Mouse (Mus musculus) heart, embryonic 16.5 days (tissue): Measurements from ENCODE around the gene Tcap. TPM values are rescaled to one million over a fixed set of nuclear protein-coding genes. Genes with fewer than 3 reads are reported as not detected.

Experiments used
- ATAC-seq: fragments of 200-750 bp; cut with Nextera tagmentation; replicated peaks from 2 replicates; pipeline ENCODE4 v1.8.0; 2017; ENCODE audit warnings: moderate number of reproducible peaks; ENCODE audit not compliant: insufficient read depth, low FRiP score; ENCODE audit errors: extremely low read depth
- H3K27ac ChIP-seq: fragments of 300-500 bp; sonication (generic); 2 replicates; pipeline ENCODE4 v1.5.1; 2014; ENCODE audit warnings: mild to moderate bottlenecking, low read length, control low read depth, moderate library complexity
- H3K27me3 ChIP-seq: fragments of 300-500 bp; sonication (generic); 2 replicates; pipeline ENCODE4 v1.6.1; 2014; ENCODE audit warnings: low read length, mixed read lengths; ENCODE audit not compliant: control insufficient read depth, insufficient read depth
- H3K36me3 ChIP-seq: fragments of 300-500 bp; sonication (generic); 2 replicates; pipeline ENCODE4 v1.6.1; 2014; ENCODE audit not compliant: control insufficient read depth, insufficient read depth
- H3K4me1 ChIP-seq: fragments of 300-500 bp; sonication (generic); 2 replicates; pipeline ENCODE4 v1.6.1; 2014; ENCODE audit warnings: low read length, mixed read lengths; ENCODE audit not compliant: control insufficient read depth, insufficient read depth
- H3K4me2 ChIP-seq: fragments of 300-500 bp; sonication (generic); 2 replicates; pipeline ENCODE4 v1.6.1; 2014; ENCODE audit warnings: low read depth, mild to moderate bottlenecking, control low read depth, low read length
- H3K4me3 ChIP-seq: fragments of 300-500 bp; sonication (generic); 2 replicates; pipeline ENCODE4 v1.5.1; 2014; ENCODE audit warnings: mild to moderate bottlenecking, control low read depth, low read length
- H3K9ac ChIP-seq: fragments of 300-500 bp; sonication (generic); 2 replicates; pipeline ENCODE4 v1.6.1; 2014; ENCODE audit warnings: low read length, control low read depth
- H3K9me3 ChIP-seq: fragments of 300-500 bp; sonication (generic); replicated peaks from 2 replicates; pipeline ENCODE4 v1.6.1; 2016; ENCODE audit warnings: low read length; ENCODE audit not compliant: control insufficient read depth
- WGBS: fragments of 180-500 bp; shearing (Covaris S2); extraction: QIAGEN DNeasy Blood & Tissue Kit; methylation state at CpG from one replicate; pipeline ENCODE4 v1.1.7; 2014; 5-methylcytosine and 5-hydroxymethylcytosine counted together
- polyA plus RNA-seq: library from polyadenylated mRNA; unstranded; fragments of >200 nt; fragmentation: Nextera tagmentation; extraction: Ambion mirVana; gene quantifications from 2 replicates; pipeline ENCODE4 v1.2.1, GENCODE M21; 2015

Gene Tcap
- polyA plus RNA-seq, 1 experiment from 2014 or later, result 175 TPM

- no peaks in the 10 kb centered on the region; the same call in 1 of the 2 replicates for H3K27me3 ChIP-seq
- H3K9me3 ChIP-seq, result no peaks in the 10 kb centered on the region
- WGBS, result 13% methylated on average over 6 of the region's 6 CpGs
- H3K9ac ChIP-seq, result peak overlapping the region; percentile 57
- H3K4me3 ChIP-seq, result no peak overlapping the region; the same call in 1 of the 2 replicates
- ATAC-seq, result peak; percentile 69
- H3K27ac ChIP-seq, result peak overlapping the region; percentile 96
- no peaks in the 10 kb centered on the region for H3K36me3 ChIP-seq
- H3K4me1 ChIP-seq, result peaks cover 49% of the 10 kb centered on the region
- H3K4me2 ChIP-seq, result peak overlapping the region; percentile 43
Measured at GRCm38 (mm10) chr11:98393317-98393716, 9.7 kb downstream of the Tcap start.

GRCm38 (mm10) chr11:98394301-98394700 lies 10.7 kb downstream of the Tcap start:
- Histone ChIP-seq H3K4me2 (peak overlapping the region; percentile 43), H3K4me3 (no peak overlapping the region), H3K9me3 (no peaks in the 10 kb centered on the region), H3K27ac (peak overlapping the region; percentile 96), H3K27me3 (no peaks in the 10 kb centered on the region; the same call in 1 of the 2 replicates), H3K36me3 (no peaks in the 10 kb centered on the region), H3K9ac (peak overlapping the region; percentile 57), H3K4me1 (peaks cover 46% of the 10 kb centered on the region)
- WGBS, result 15% methylated on average over 6 of the region's 6 CpGs
- ATAC-seq, result peak; percentile 63

DNA sequence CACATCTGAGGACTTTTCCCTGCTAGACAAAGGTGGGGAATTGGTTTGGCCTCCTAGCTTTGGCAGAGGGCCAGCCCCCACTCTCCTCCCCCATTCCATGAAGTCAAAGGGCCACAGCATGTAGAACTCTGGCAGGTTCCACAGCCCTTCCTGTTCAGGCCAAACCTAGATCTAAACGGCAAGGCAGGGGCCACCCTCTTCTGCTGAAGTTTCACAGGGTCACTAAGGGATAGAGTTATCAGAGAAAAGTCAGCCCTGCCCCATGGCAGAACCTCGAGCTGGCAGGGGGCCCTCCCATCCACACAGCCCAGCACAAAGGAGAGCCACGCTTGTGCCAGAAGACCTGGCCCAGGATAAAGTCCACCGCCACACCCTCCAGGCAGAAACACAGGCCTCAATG lies 11.4 kb downstream of the Tcap start:
- H3K4me1 ChIP-seq, result peaks cover 46% of the 10 kb centered on the region
- no peak overlapping the region; the same call in 1 of the 2 replicates for H3K4me2 ChIP-seq
- H3K27me3 ChIP-seq, result no peaks in the 10 kb centered on the region; the same call in 1 of the 2 replicates
- H3K9ac ChIP-seq, result peak overlapping the region; percentile 45
- H3K4me3 ChIP-seq, result no peak overlapping the region
- H3K36me3 ChIP-seq, result no peaks in the 10 kb centered on the region
- ATAC-seq, result peak; percentile 42
- H3K9me3 ChIP-seq, result no peaks in the 10 kb centered on the region
- 16% methylated on average over 4 of the region's 4 CpGs for WGBS
- H3K27ac ChIP-seq, result peak overlapping the region; percentile 96

GRCm38 (mm10) chr11:98397946-98398345 lies 14.3 kb downstream of the Tcap start:
- Histone ChIP-seq H3K36me3 (no peaks in the 10 kb centered on the region), H3K4me2 (no peak overlapping the region), H3K27me3 (no peaks in the 10 kb centered on the region), H3K27ac (no peak overlapping the region), H3K9ac (no peak overlapping the region), H3K4me3 (no peak overlapping the region), H3K4me1 (peaks cover 36% of the 10 kb centered on the region), H3K9me3 (no peaks in the 10 kb centered on the region)
- ATAC-seq, result no peak
- 89% methylated on average over 7 of the region's 7 CpGs for WGBS

GRCm38 (mm10) chr11:98400161-98400726 lies 16.6 kb downstream of the Tcap start, which contains the start of gene Pgap3:
TSS of gene Pgap3 (minus strand) at chr11:98400490.
- ATAC-seq, result peak; percentile 85
- Histone ChIP-seq H3K4me3 (peak within 1 kb of the TSS; percentile 84), H3K36me3 (no peaks in the 10 kb centered on the region), H3K27ac (peak within 1 kb of the TSS; percentile 97), H3K27me3 (peaks cover 2% of the 10 kb centered on the region; the same call in 1 of the 2 replicates), H3K4me1 (peaks cover 15% of the 10 kb centered on the region), H3K9me3 (no peaks in the 10 kb centered on the region), H3K9ac (peak within 1 kb of the TSS; percentile 86), H3K4me2 (peak within 1 kb of the TSS; percentile 82)
- WGBS, result under 1% methylated on average over 40 of the region's 40 CpGs

- no peak for ATAC-seq
- 53% methylated on average over 3 of the region's 3 CpGs for WGBS
- H3K9ac ChIP-seq, result peak overlapping the region; percentile 86
- no peaks in the 10 kb centered on the region for H3K9me3 ChIP-seq
- no peaks in the 10 kb centered on the region for H3K36me3 ChIP-seq
- peaks cover 13% of the 10 kb centered on the region for H3K4me1 ChIP-seq
- peak overlapping the region; percentile 97 for H3K27ac ChIP-seq
- peaks cover 2% of the 10 kb centered on the region; the same call in 1 of the 2 replicates for H3K27me3 ChIP-seq
- peak overlapping the region; percentile 84 for H3K4me3 ChIP-seq
- peak overlapping the region; percentile 82 for H3K4me2 ChIP-seq
Measured at GRCm38 (mm10) chr11:98400816-98401215, 17.2 kb downstream of the Tcap start.

DNA sequence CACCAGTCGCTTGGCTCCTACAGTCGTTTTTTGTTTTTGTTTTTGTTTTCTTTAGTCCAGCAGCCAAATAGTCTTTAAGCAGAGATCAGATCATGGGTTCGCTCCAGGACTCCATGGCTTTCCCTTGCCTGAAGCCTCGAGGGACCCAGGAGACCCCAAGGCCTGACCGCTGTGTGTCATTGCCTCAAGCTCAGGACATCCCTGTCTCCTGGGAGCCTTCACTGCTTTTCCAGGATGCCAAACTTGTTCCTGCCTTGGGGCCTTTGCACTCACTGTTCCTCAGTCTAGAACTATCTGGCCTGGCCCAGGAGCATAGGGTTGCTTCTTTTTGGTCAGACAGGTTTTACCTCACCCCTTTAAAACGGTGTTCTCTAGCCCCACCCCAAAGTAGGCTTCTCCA lies 23.0 kb downstream of the Tcap start:
- ATAC-seq, result no peak
- Histone ChIP-seq H3K4me1 (peaks cover 20% of the 10 kb centered on the region), H3K36me3 (no peaks in the 10 kb centered on the region), H3K9me3 (no peaks in the 10 kb centered on the region), H3K27me3 (peaks cover 2% of the 10 kb centered on the region; the same call in 1 of the 2 replicates), H3K27ac (no peak overlapping the region), H3K9ac (no peak overlapping the region), H3K4me2 (no peak overlapping the region), H3K4me3 (no peak overlapping the region)
- WGBS, result 77% methylated on average over 6 of the region's 6 CpGs

- H3K4me1 ChIP-seq, result peaks cover 27% of the 10 kb centered on the region
- WGBS, result 65% methylated on average over 8 of the region's 8 CpGs
- peaks cover 2% of the 10 kb centered on the region; the same call in 1 of the 2 replicates for H3K27me3 ChIP-seq
- ATAC-seq, result no peak
- H3K9me3 ChIP-seq, result no peaks in the 10 kb centered on the region
- H3K4me2 ChIP-seq, result peak overlapping the region; percentile 52
- peak overlapping the region; percentile 54; the same call in 1 of the 2 replicates for H3K9ac ChIP-seq
- no peak overlapping the region for H3K4me3 ChIP-seq
- peak overlapping the region; percentile 55 for H3K27ac ChIP-seq
- H3K36me3 ChIP-seq, result no peaks in the 10 kb centered on the region
Measured at GRCm38 (mm10) chr11:98408872-98409271, 25.3 kb downstream of the Tcap start.

- Histone ChIP-seq H3K4me1 (peaks cover 32% of the 10 kb centered on the region), H3K27ac (peak overlapping the region; percentile 55), H3K4me2 (peak overlapping the region; percentile 52), H3K36me3 (no peaks in the 10 kb centered on the region), H3K27me3 (peaks cover 2% of the 10 kb centered on the region; the same call in 1 of the 2 replicates), H3K9me3 (no peaks in the 10 kb centered on the region), H3K4me3 (peak overlapping the region; percentile 4; the same call in 1 of the 2 replicates), H3K9ac (peak overlapping the region; percentile 54)
- 8% methylated on average over 9 of the region's 10 CpGs for WGBS
- ATAC-seq, result peak; percentile 46; the same call in 1 of the 2 replicates
Measured at GRCm38 (mm10) chr11:98409341-98409822, 25.8 kb downstream of the Tcap start.
